Mouse (Mus musculus): ENCODE data around the gene Gdap2.

Gene Gdap2

GRCm38 (mm10) chr3:100246286-100246825 lies 84.2 kb downstream of the Gdap2 start:
- no peak for DNase-seq (ENCODE audit: low spot score in 2 of 2)
